ENCODE assay signal across 23 mouse cellular contexts in genomic region chr15:74195968-74196727, GRCm38 (mm10).
DNase-seq lines count a peak whose midpoint lies in the region; ATAC-seq and TF ChIP-seq lines count a peak whose summit lies in the region.
"Had no signal": no experiment of that assay in that cellular context is flagged by ENCODE, and none has a peak within 500 bp of the region (broad histone marks: within the 10 kb centered on the region; RNA-seq: fewer than 3 reads in every experiment).

No protein-coding gene starts in this region.

- peaks cover 54% of the 10 kb centered on the region for H3K4me1 ChIP-seq in forebrain, embryonic 13.5 days
- peaks cover 46% of the 10 kb centered on the region for H3K4me1 ChIP-seq in forebrain, embryonic 12.5 days
- H3K4me1 ChIP-seq in kidney, postnatal 0 days (replicated peaks; ENCODE audit: insufficient read depth, low read length) = no peaks in the 10 kb centered on the region
- no peaks in the 10 kb centered on the region for H3K4me1 ChIP-seq in kidney, adult 2 months (ENCODE audit: control insufficient read depth, insufficient read depth, low read length)
- H3K4me1 ChIP-seq in neural tube, embryonic 13.5 days (replicated peaks) = peaks cover 51% of the 10 kb centered on the region
- H3K4me1 ChIP-seq in limb, embryonic 11.5 days (ENCODE audit: control insufficient read depth, insufficient read depth, low read length) = no peaks in the 10 kb centered on the region
- H3K4me1 ChIP-seq: embryonic facial prominence, embryonic 12.5 days; heart, embryonic 10.5 days had no signal

- no peak for TF ChIP-seq POLR2A in kidney, adult 2 months (IDR thresholded peaks at IDR 0.05; ENCODE audit: low read depth, low read length)

- no peaks in the 10 kb centered on the region for H3K36me3 ChIP-seq in forebrain, embryonic 13.5 days (ENCODE audit: poor library complexity, severe bottlenecking)
- no peaks in the 10 kb centered on the region for H3K36me3 ChIP-seq in forebrain, embryonic 12.5 days (replicated peaks)
- H3K36me3 ChIP-seq in kidney, postnatal 0 days (ENCODE audit: insufficient read depth, low read length) = no peaks in the 10 kb centered on the region
- no peaks in the 10 kb centered on the region for H3K36me3 ChIP-seq in kidney, adult 2 months (ENCODE audit: control insufficient read depth, insufficient read depth, low read length)
- no peaks in the 10 kb centered on the region for H3K36me3 ChIP-seq in neural tube, embryonic 13.5 days
- H3K36me3 ChIP-seq in limb, embryonic 11.5 days (ENCODE audit: control insufficient read depth, insufficient read depth, low read length) = no peaks in the 10 kb centered on the region
- H3K36me3 ChIP-seq: embryonic facial prominence, embryonic 12.5 days; heart, embryonic 10.5 days; limb, embryonic 12.5 days; midbrain, embryonic 13.5 days had no signal

- no peak overlapping the region for H3K27ac ChIP-seq in forebrain, embryonic 13.5 days
- H3K27ac ChIP-seq in forebrain, embryonic 12.5 days = no peak overlapping the region
- no peak overlapping the region for H3K27ac ChIP-seq in kidney, postnatal 0 days
- H3K27ac ChIP-seq in kidney, adult 2 months (ENCODE audit: insufficient read depth, low read depth, low read length) = no peak overlapping the region
- no peak overlapping the region; the same call in 1 of the 2 replicates for H3K27ac ChIP-seq in neural tube, embryonic 13.5 days (replicated peaks)
- H3K27ac ChIP-seq in limb, embryonic 11.5 days (replicated peaks; ENCODE audit: low read depth, low read length) = no peak overlapping the region
- H3K27ac ChIP-seq in layer of hippocampus, adult 2 months = no peak overlapping the region
- H3K27ac ChIP-seq: embryonic facial prominence, embryonic 12.5 days; gastrocnemius, adult 2 months; heart, embryonic 10.5 days; left cerebral cortex, adult 2 months; limb, embryonic 12.5 days; stomach, postnatal 0 days had no signal

- ATAC-seq in forebrain, embryonic 13.5 days = peak; percentile 41
- ATAC-seq in forebrain, embryonic 12.5 days (ENCODE audit: low FRiP score) = no peak
- ATAC-seq in kidney, postnatal 0 days (replicated peaks; ENCODE audit: low FRiP score, low read depth) = no peak
- ATAC-seq in neural tube, embryonic 13.5 days (ENCODE audit: low read depth) = peak; percentile 56; the same call in 1 of the 2 replicates
- ATAC-seq in limb, embryonic 11.5 days (ENCODE audit: insufficient number of reproducible peaks, low FRiP score, low TSS enrichment, low read depth) = no peak
- ATAC-seq: intestine, embryonic 16.5 days; liver, postnatal 0 days; midbrain, embryonic 13.5 days had no signal

- H3K9ac ChIP-seq in forebrain, embryonic 13.5 days = no peak overlapping the region
- H3K9ac ChIP-seq in forebrain, embryonic 12.5 days = no peak overlapping the region
- no peak overlapping the region for H3K9ac ChIP-seq in kidney, postnatal 0 days (ENCODE audit: low read depth, low read length)
- no peak overlapping the region for H3K9ac ChIP-seq in neural tube, embryonic 13.5 days
- no peak overlapping the region for H3K9ac ChIP-seq in limb, embryonic 11.5 days (ENCODE audit: low read length)
- H3K9ac ChIP-seq: embryonic facial prominence, embryonic 12.5 days; limb, embryonic 12.5 days; liver, postnatal 0 days; midbrain, embryonic 13.5 days had no signal

- WGBS in forebrain, embryonic 13.5 days = 37% methylated on average over 18 of the region's 18 CpGs
- 57% methylated on average over 17 of the region's 18 CpGs for WGBS in forebrain, embryonic 12.5 days
- WGBS in kidney, postnatal 0 days = 22% methylated on average over 18 of the region's 18 CpGs
- 22% methylated on average over 18 of the region's 18 CpGs for WGBS in kidney, adult 2 months
- WGBS in neural tube, embryonic 13.5 days = 25% methylated on average over 18 of the region's 18 CpGs
- 45% methylated on average over 17 of the region's 18 CpGs for WGBS in limb, embryonic 11.5 days

- no peak overlapping the region for H3K4me2 ChIP-seq in forebrain, embryonic 13.5 days
- no peak overlapping the region; the same call in 1 of the 2 replicates for H3K4me2 ChIP-seq in forebrain, embryonic 12.5 days
- H3K4me2 ChIP-seq in kidney, postnatal 0 days (ENCODE audit: low read length) = no peak overlapping the region
- no peak overlapping the region for H3K4me2 ChIP-seq in neural tube, embryonic 13.5 days
- no peak overlapping the region for H3K4me2 ChIP-seq in limb, embryonic 11.5 days (ENCODE audit: low read depth, severe bottlenecking)
- H3K4me2 ChIP-seq: embryonic facial prominence, embryonic 12.5 days; limb, embryonic 12.5 days; liver, embryonic 11.5 days; midbrain, embryonic 13.5 days had no signal

- H3K27me3 ChIP-seq in forebrain, embryonic 13.5 days = no peaks in the 10 kb centered on the region
- H3K27me3 ChIP-seq in forebrain, embryonic 12.5 days = peaks cover 11% of the 10 kb centered on the region; the same call in 1 of the 2 replicates
- no peaks in the 10 kb centered on the region; the same call in 1 of the 2 replicates for H3K27me3 ChIP-seq in kidney, postnatal 0 days (ENCODE audit: insufficient read depth, low read length)
- H3K27me3 ChIP-seq in kidney, adult 2 months (replicated peaks; ENCODE audit: control insufficient read depth, insufficient read depth, low read length) = no peaks in the 10 kb centered on the region; the same call in none of the 2 replicates
- H3K27me3 ChIP-seq in neural tube, embryonic 13.5 days = peaks cover 40% of the 10 kb centered on the region
- 0 out of 2 replicates have a peak, but pooled peaks cover 2% of the 10 kb centered on the region for H3K27me3 ChIP-seq in limb, embryonic 11.5 days (ENCODE audit: control insufficient read depth, insufficient read depth, low read length)
- H3K27me3 ChIP-seq: embryonic facial prominence, embryonic 12.5 days; midbrain, embryonic 13.5 days had no signal

- H3K9me3 ChIP-seq in forebrain, embryonic 13.5 days (replicated peaks) = no peaks in the 10 kb centered on the region
- no peaks in the 10 kb centered on the region for H3K9me3 ChIP-seq in forebrain, embryonic 12.5 days
- no peaks in the 10 kb centered on the region for H3K9me3 ChIP-seq in kidney, postnatal 0 days (replicated peaks; ENCODE audit: low read length)
- no peaks in the 10 kb centered on the region for H3K9me3 ChIP-seq in neural tube, embryonic 13.5 days
- H3K9me3 ChIP-seq in limb, embryonic 11.5 days (ENCODE audit: control insufficient read depth, low read length) = no peaks in the 10 kb centered on the region
- H3K9me3 ChIP-seq: embryonic facial prominence, embryonic 12.5 days; heart, embryonic 10.5 days; limb, embryonic 12.5 days; midbrain, embryonic 13.5 days had no signal

- H3K4me3 ChIP-seq in forebrain, embryonic 13.5 days = no peak overlapping the region
- H3K4me3 ChIP-seq in forebrain, embryonic 12.5 days (replicated peaks) = no peak overlapping the region
- H3K4me3 ChIP-seq in kidney, postnatal 0 days (replicated peaks; ENCODE audit: low read depth, low read length) = no peak overlapping the region
- no peak overlapping the region for H3K4me3 ChIP-seq in kidney, adult 2 months (ENCODE audit: insufficient read depth, low read depth, low read length)
- H3K4me3 ChIP-seq in neural tube, embryonic 13.5 days = no peak overlapping the region
- H3K4me3 ChIP-seq in limb, embryonic 11.5 days (ENCODE audit: low read depth, low read length) = no peak overlapping the region
- H3K4me3 ChIP-seq in layer of hippocampus, adult 2 months = no peak overlapping the region
- H3K4me3 ChIP-seq: embryonic facial prominence, embryonic 12.5 days; gastrocnemius, adult 2 months; heart, embryonic 10.5 days; left cerebral cortex, adult 2 months; limb, embryonic 12.5 days; midbrain, embryonic 13.5 days had no signal

- no peak for TF ChIP-seq CTCF in kidney, postnatal 0 days (IDR thresholded peaks at IDR 0.05; ENCODE audit: low read depth)
- no peak for TF ChIP-seq CTCF in kidney, adult 2 months (conservative IDR thresholded peaks at IDR 0.05; ENCODE audit: insufficient read depth, insufficient read length, low read depth, low read length)
- TF ChIP-seq CTCF in layer of hippocampus, adult 2 months (conservative IDR thresholded peaks at IDR 0.05) = no peak

- DNase-seq in kidney, postnatal 0 days (ENCODE audit: low spot score) = peak; percentile 28
- DNase-seq in kidney, adult 2 months = no peak
- DNase-seq in neural tube, embryonic 10.5 days (ENCODE audit: extremely low spot score, low spot score) = no peak
- peak; percentile 38 for DNase-seq in limb, embryonic 11.5 days (ENCODE audit: low spot score)
- no peak for DNase-seq in layer of hippocampus, adult 2 months (ENCODE audit: low spot score in 2 of 2)
- DNase-seq: adrenal gland, postnatal 10 days; cerebellum, adult 2 months; cerebellum, postnatal 25 days; gastrocnemius, adult 2 months; liver, postnatal 0 days; lung, postnatal 14 days; right cerebral cortex, postnatal 14 days had no signal

Comparison
In these comparisons a context has a peak if more than half of its experiments do, and no peak if none do; other contexts are left out.
1. ATAC-seq: peak in forebrain, embryonic 13.5 days (single experiment) and neural tube, embryonic 13.5 days (single experiment); none in forebrain, embryonic 12.5 days (single experiment), kidney, postnatal 0 days (single experiment) and limb, embryonic 11.5 days (single experiment).
2. DNase-seq: peak in kidney, postnatal 0 days (single experiment) and limb, embryonic 11.5 days (single experiment); none in kidney, adult 2 months (single experiment), neural tube, embryonic 10.5 days (single experiment) and layer of hippocampus, adult 2 months (0 of 2).